Mouse (Mus musculus) urinary bladder, postnatal 4 days (tissue): ENCODE data around the gene Ypel2.

ENCODE experiments used
- DNase-seq, 2 experiments: peaks; one replicate each; pipeline ENCODE4 v3.0.0; 2021 to 2022; ENCODE audit warnings: low spot score in 2 of 2

Gene Ypel2

DNA sequence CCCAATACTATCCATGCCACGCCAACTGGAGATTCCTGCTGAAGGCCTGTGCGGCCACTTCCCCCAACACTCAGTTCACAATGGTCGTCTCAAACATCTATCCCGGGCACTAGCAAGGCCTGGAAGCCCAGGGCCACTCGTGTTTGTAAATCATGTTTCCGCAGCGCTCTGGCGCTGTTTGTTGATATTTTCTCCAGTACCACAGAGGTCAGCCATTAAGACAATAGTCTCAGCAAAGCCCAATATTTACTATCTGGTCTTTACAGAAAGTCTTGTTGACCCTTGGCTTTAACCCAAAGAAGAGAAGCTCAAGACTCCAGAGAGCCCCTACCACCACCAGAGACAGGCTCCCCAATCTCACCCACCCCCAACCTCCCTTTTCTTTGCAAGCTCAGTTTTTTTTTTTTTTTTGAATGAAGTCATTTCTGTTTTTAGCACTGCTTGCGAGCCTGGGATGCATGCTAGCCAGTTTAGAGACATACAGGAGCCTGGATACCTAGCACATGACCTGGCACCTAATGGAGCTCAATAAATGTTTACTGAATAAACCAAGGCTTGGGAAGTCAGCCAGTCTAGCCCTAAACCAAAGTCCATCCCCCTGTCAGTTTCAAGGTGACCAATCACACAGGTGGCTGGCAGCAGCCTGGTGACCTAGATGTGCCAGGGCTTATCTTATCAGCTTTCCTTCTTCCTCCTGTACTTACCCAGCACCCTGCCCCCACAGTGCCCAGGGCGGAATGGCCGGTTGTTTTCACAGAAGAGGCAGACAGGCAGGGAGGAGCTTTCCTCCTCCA, 31.8 kb downstream of the Ypel2 start:
- peak in 1 of 2 experiments; percentile 69 for DNase-seq

GRCm38 (mm10) chr11:86960331-86960730, 33.2 kb downstream of the Ypel2 start:
- DNase-seq = no peak

DNA sequence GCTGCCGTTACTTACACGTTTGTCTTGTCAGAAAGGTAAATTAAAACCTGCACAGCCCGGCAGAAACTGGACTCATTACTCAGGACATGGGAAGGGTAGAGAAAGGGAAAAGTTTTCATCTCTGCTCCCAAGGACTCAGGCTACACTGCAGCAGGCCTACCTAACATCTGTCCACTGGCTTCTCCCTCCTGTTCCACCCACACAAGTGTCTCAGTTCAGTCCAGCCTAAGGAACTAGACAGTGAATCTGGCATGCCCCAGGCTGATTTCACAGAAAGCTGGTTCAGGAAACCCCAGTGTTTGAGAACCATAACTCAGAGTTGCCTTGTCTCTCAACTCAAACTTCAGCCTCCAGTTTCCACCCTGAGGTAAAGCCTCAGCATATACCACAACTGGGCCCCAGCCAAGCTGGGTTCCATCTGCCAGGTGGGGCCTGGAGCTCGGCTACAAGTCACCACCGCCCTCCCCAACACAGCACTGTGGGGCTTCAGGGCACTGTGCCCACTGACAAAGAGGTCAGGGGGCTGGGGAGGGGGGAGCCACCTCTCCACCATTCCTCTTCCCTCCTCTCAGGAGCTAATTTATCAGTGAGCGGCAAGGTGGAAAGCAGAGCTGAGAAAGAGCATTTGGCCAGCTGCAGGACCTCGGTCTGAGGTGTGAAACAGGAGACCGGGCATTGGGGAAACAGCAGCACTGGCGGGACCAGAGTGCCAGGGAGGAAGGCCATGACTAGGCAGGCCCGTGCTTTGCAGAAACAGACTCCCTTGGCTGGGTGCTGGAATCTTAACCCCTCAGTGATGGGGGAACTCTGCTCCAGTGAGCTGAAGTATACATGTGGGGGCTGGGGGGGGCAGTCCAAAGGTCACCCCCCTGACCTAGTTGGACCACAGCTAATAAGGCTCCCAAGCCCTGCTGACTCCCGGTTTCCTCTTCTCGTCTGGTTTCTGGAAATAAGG, 34.5 kb downstream of the Ypel2 start:
- no peak for DNase-seq

DNA sequence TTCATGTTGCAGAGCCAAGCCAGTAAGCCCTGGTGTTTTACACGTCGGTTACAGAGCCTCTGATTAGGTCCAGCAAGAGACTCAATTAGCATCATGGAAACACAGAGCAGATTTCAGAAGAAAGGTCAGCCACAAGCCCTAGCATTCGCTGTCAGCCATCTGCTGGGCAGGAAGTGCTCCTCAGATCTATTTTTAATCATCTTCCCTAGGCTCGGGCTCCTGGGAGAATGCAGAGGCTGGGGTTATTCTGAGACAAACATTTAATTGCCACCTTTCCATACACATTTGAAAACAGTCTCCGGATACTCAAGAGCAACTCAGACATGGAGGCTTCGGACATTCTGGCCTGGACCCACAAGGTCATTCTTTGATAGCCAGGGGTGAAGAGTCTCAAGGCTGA, 35.3 kb downstream of the Ypel2 start:
- no peak for DNase-seq

- DNase-seq = no peak
Observed at GRCm38 (mm10) chr11:86956363-86956762, 37.1 kb downstream of the Ypel2 start.

DNA sequence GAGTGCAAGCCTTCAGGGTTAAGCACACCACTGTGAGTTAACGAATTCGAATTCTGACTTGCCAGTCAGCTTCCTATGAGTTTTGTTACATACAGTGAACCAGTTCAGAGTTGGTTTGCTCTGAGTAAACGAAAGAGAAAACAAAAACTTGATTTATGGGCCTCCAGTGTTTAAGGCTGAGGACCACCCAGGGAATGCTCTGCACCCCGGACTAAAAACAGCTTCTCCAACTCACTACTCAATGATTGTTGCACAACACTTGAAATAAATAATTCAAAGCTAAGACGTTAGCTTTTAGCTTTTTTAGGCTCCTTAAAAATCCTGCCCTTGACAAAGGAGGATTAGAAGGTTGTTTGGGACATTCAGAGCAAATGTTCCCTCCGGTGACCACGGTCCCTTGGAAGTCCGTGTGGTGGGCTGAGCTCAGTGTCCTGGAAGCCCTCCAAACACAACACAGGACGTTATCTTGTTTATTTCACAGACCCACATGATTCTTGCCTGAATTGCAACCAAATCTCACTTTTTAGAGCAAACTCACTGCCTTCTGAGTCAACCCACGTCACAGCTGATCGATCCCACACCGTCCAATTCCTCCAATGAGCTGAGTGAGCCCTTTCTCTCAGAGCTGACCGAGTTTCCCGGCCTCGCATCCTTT, 38.8 kb downstream of the Ypel2 start:
- DNase-seq = no peak

GRCm38 (mm10) chr11:86953096-86953495, 40.4 kb downstream of the Ypel2 start:
- no peak for DNase-seq

DNA sequence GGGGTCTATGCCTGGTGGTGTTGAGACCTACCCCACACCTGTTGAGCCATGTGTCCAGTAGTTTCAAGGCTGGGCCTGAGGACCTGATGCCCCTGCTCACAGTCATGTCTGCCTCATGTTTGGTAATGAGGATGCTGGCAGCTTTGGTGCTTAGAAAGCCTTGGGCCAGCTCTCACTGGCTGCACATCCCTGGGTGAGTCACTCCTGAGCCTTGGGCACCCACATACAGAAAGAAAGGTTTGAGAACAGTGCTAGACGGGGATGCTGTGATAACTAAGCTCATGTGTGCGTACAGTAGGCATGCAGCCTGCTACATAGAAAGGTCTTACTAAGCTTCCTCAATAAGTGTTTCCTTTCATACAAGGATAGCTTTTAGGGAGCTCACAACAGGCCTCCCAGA, 40.8 kb downstream of the Ypel2 start:
- DNase-seq = no peak

DNA sequence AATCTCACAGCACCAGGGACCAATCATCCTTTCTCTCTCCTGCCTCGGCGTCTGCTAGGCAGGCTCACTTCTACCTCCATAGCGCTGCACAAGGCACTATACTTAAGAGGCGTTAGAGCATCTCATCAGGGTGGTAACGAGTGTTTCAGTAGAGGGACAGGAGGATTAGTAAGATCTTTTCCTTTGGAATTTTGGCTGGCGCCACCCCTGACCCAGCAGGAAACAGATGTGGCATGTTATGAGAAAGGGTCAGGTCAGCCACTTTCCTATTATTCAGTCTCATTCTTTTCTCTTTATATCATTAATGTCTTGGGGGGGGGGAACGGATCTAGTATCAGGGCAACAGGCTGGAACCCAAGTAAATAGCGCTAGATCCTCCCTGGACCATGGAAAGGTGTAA, 41.8 kb downstream of the Ypel2 start:
- no peak for DNase-seq

DNA sequence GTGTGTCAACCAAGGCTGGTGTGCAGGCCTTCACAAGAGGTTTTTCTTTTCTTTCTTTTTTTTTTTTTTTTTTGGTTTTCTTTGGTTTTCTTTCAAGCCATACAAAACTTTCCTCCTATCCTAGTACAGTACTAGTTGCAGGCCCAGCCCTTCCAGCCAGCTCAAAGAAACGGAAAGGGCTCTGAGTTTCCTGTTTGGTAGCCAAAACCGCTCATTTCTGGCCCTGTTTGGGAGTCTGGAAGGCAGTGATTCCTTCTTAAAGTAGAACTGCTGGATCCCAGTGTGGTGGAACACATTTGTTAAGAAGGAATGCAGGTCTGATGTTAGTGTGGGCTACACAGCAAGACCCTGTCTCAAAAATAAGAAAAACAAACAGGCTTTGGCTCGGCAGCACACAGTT, 43.0 kb downstream of the Ypel2 start:
- no peak for DNase-seq

- DNase-seq = no peak
Observed at GRCm38 (mm10) chr11:86949951-86950441, 43.5 kb downstream of the Ypel2 start.

GRCm38 (mm10) chr11:86946644-86947195, 46.8 kb downstream of the Ypel2 start:
- DNase-seq = no peak

DNA sequence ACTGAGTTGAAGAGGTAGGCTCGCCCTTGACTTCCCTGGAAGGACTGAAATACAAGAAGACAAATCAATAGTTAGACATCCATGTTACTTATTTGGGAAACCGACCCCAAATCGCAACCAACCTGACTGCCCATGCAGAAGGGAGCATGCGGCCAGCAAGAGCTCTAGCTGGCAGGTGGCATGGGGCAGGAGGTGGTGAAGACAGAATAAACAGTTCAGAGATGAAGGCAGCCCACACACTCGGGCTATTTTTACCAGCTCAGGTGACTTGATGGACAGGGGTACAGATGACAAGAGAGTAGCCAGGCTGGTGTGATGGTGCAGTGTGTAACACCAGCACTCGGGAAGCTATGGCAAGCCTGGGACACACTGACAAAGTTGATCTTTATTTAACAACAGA, 47.6 kb downstream of the Ypel2 start:
- no peak for DNase-seq

- no peak for DNase-seq
Observed at GRCm38 (mm10) chr11:86945058-86945457, 48.4 kb downstream of the Ypel2 start.

- no peak for DNase-seq
Observed at GRCm38 (mm10) chr11:86944539-86944938, 49.0 kb downstream of the Ypel2 start.

DNA sequence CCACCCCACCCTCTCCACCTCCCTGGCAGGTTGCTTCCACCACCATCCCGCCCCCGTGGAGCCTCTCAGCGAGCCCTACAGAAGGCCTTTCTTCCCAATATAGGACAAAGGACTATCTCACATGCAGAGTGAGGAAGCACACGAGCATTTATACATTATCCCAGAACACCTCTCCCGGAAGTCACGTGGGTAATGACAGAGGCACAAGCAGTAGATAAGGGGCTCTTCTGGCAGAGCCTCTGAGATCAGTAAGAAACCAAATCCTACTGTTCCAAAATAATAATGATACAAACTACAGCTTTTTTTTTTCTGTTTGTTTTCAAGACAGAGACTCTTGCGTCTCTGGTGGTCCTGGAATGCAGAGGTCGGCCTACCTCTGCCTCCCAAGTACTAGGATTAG, 51.6 kb downstream of the Ypel2 start:
- no peak for DNase-seq

DNA sequence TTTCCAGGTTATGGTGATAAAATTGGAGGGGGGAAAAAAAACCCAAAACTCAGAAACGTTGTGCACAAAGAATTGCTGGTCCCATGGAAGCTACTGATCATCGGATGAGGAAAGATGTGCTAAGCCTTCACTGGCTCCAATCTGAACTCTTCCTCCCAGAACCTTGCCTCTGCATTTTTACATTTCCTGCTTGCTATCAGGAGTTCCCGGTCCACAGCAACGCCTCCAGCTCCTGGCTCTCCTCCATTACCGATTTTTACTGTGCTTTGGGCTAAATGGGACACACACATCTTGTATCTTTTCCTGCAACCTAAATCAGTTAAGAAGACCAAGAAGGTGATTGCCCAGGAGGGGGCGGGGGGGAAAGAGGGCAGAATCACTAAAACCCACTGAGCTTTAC, 54.0 kb downstream of the Ypel2 start:
- DNase-seq = no peak

GRCm38 (mm10) chr11:86938551-86938950, 55.0 kb downstream of the Ypel2 start:
- no peak for DNase-seq

DNA sequence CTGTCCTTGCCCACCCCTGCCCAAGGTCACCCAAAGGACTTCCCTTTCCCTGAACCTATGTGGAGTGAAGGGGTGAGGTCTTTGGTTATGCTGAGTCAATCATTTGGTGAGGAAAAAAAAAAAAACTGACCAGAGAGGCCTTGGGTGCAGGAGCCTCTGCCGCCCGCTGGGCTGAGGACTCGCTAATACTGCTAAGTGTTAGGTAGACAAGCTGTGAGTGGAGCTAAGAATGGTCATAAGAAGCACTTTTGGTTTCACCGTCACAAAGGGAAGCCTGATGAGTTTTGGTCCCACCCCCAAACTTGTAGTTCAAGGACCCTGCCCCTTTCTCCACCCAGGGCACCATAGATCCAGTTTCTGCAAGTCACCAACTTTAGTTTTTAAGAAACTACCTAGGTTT, 55.4 kb downstream of the Ypel2 start:
- DNase-seq = no peak

- DNase-seq = no peak
Observed at GRCm38 (mm10) chr11:86936938-86937337, 56.6 kb downstream of the Ypel2 start.

- no peak for DNase-seq
Observed at GRCm38 (mm10) chr11:86934895-86935294, 58.6 kb downstream of the Ypel2 start.

DNA sequence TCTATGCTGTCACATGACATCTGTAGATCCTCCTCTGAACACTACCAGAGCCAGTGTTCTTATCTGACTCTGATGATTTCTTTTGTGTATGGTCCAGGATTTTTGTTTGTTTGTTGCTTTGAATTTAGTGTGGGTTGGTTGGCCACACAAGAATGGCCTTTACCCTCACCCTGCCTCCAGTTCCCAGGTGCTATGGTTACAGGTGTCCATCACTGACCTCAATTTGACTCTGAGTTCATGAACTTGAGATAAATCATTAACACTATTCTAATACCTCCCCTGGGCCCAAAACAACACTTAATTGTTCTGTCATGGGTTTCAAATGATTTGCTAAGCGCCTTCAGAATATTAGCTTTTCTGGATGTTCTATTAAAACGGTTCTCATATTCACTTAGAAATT, 61.3 kb downstream of the Ypel2 start:
- no peak for DNase-seq
